Mouse (Mus musculus) liver, adult 2 months (tissue): ENCODE results near the gene Stra8. TPM values are rescaled to one million over a fixed set of nuclear protein-coding genes. Genes with fewer than 3 reads are reported as not detected.

Source experiments
- DNase-seq: peaks from one replicate; pipeline ENCODE4 v3.0.0-alpha.2; 2011; ENCODE audit warnings: low read depth, low spot score; ENCODE audit errors: extremely low read depth
- H3K27ac ChIP-seq: fragments of 200-500 bp; replicated peaks from 2 replicates; pipeline ENCODE4 v1.5.1; 2012; ENCODE audit warnings: low read depth, mild to moderate bottlenecking, control low read depth, inconsistent platforms, low read length; ENCODE audit not compliant: insufficient read depth
- H3K27me3 ChIP-seq: fragments of 200-500 bp; 2 replicates; pipeline ENCODE4 v1.6.1; 2012; ENCODE audit warnings: mild to moderate bottlenecking, moderate library complexity, low read length, inconsistent platforms; ENCODE audit not compliant: control insufficient read depth, insufficient read depth
- H3K36me3 ChIP-seq: fragments of 200-500 bp; 2 replicates; pipeline ENCODE4 v1.6.1; 2012; ENCODE audit warnings: low read length, inconsistent platforms; ENCODE audit not compliant: control insufficient read depth, insufficient read depth
- H3K4me1 ChIP-seq: fragments of 200-500 bp; 2 replicates; pipeline ENCODE4 v1.6.1; 2011; ENCODE audit warnings: low read length; ENCODE audit not compliant: control insufficient read depth, insufficient read depth
- H3K4me3 ChIP-seq: fragments of 200-500 bp; 2 replicates; pipeline ENCODE4 v1.5.1; 2011; ENCODE audit warnings: low read depth, mild to moderate bottlenecking, control low read depth, low read length, moderate library complexity; ENCODE audit not compliant: insufficient read depth
- H3K79me2 ChIP-seq: fragments of 200-500 bp; 2 replicates; pipeline ENCODE4 v1.6.1; 2012; ENCODE audit warnings: inconsistent platforms, mild to moderate bottlenecking, low read length, moderate library complexity; ENCODE audit not compliant: control insufficient read depth, insufficient read depth
- H3K9ac ChIP-seq: fragments of 200-500 bp; 2 replicates; pipeline ENCODE4 v1.6.1; 2012; ENCODE audit warnings: low read depth, mild to moderate bottlenecking, control low read depth, inconsistent platforms, low read length
- CTCF ChIP-seq: fragments of 200-500 bp; IDR thresholded peaks from 2 replicates; pipeline ENCODE4 v1.5.1; 2011; ENCODE audit warnings: low read depth, low read length, control low read depth
- POLR2A ChIP-seq: fragments of 200-500 bp; IDR thresholded peaks from 2 replicates; pipeline ENCODE4 v1.6.1; 2011; ENCODE audit warnings: low read length, control low read depth; ENCODE audit not compliant: insufficient read depth; ENCODE audit errors: extremely low read depth
- WGBS: fragments of 180-500 bp; shearing (Covaris S2); methylation state at CpG from one replicate; pipeline ENCODE4 v1.1.7; 2018; 5-methylcytosine and 5-hydroxymethylcytosine counted together
- polyA plus RNA-seq: library from polyadenylated mRNA; depleted of rRNA; stranded (reverse); fragments of >200 nt; gene quantifications from 2 replicates; pipeline ENCODE4 v1.2.3, GENCODE M21; 2012; rRNA removed
- total RNA-seq: library from RNA; depleted of rRNA; stranded (reverse); fragments of >200 nt; gene quantifications from 2 replicates; pipeline ENCODE4 v1.2.3, GENCODE M21; 2014; rRNA removed

Gene Stra8
- total and polyA plus RNA-seq, 2 experiments, result not detected

DNA sequence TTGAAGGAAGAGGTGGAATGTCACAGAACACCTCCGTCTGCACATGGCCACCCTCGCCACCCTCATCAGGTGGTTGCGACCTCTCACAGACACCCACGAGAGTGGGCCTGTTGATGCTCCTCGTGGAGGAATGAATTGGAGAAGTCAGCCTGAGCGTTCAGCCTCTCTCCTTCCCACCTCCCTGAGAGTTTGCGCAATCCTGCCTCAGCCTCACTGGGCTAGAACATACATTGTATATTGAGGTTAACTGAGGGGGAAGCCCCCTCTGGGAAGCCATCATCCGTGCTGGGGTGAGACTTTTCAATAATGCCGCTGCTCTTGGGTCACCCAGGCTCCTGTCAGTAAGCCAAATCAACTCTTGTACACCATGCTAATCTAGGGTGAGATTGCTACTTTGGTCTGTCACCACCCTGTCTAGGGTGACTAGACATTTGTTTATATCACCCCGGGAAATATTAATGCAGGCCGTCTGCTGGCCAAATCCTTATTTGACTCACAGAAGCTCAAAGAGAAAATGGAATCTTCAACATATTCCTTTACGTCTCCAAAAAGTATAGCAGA is 67.2 kb downstream of the Stra8 start:
- DNase-seq, result no peak
- WGBS, result 82% methylated on average over 12 of the region's 12 CpGs
- Histone ChIP-seq H3K4me3 (no peak overlapping the region), H3K27ac (no peak overlapping the region), H3K36me3 (no peaks in the 10 kb centered on the region), H3K79me2 (no peaks in the 10 kb centered on the region), H3K27me3 (no peaks in the 10 kb centered on the region), H3K4me1 (no peaks in the 10 kb centered on the region), H3K9ac (no peak overlapping the region)
- no peak for TF ChIP-seq POLR2A
- no peak for TF ChIP-seq CTCF

DNA sequence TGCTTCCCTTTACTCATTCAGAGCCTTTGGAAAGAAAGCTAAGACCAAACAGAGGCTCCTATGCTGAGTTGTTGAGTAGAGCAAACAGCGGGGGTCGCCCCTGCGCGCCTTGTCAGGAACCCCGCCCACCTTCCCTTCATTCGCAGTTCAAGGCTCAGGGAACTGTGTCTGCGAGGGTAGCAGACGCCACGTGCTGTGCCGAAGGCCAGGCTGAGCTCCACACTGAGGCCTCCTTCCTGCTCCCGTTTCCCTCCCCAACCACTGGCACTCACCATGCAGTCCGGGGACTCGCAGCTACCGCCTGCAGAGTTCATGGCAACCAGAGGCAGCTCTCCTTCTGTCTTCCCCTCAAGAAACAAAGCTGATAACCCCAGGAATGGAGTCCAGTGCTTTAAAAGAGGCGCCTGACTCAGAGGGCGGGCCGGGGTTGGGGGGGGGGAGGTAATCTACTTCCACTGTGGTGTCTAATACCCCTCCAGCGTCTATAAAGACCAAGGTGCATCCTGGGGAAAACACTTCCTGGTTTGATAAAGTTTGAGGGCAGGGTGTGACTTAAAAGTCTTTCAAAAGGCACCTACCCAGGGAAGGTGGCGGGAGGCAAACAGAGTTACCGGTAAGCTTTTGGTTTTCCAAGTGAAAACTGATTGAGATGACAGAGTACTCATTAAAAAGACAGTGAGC is 68.3 kb downstream of the Stra8 start, which contains the start of gene Slc23a4:
Gene Slc23a4 (minus strand): TSS at position 324 of the 681 bp plus-strand sequence.
- no peak within 1 kb of the TSS for H3K4me3 ChIP-seq
- no peaks in the 10 kb centered on the region for H3K27me3 ChIP-seq
- DNase-seq, result no peak
- H3K27ac ChIP-seq, result no peak within 1 kb of the TSS
- 19% methylated on average over 20 of the region's 20 CpGs for WGBS
- no peaks in the 10 kb centered on the region for H3K4me1 ChIP-seq
- no peaks in the 10 kb centered on the region for H3K36me3 ChIP-seq
- no peaks in the 10 kb centered on the region for H3K79me2 ChIP-seq
- TF ChIP-seq POLR2A, result no peak
- no peak for TF ChIP-seq CTCF
- H3K9ac ChIP-seq, result no peak within 1 kb of the TSS

Other genes starting within 250 kb of the Stra8 start
- gene Agbl3, start 139.7 kb upstream of the Stra8 start, total RNA-seq, result 8.4 and 8.6 TPM in 2 replicates
- 2.2 and 2.3 TPM in 2 replicates for gene Agbl3, start 139.7 kb upstream of the Stra8 start, polyA plus RNA-seq
- gene Tmem140, start 57.0 kb upstream of the Stra8 start, total RNA-seq, result 31.9 and 37.9 TPM in 2 replicates
- gene Tmem140, start 57.0 kb upstream of the Stra8 start, polyA plus RNA-seq, result 19.1 and 20.1 TPM in 2 replicates
- 2.0 and 3.0 TPM in 2 replicates for gene Cyren, start 42.1 kb upstream of the Stra8 start, total RNA-seq
- 2.7 and 3.2 TPM in 2 replicates for gene Cyren, start 42.1 kb upstream of the Stra8 start, polyA plus RNA-seq
- 9.5 and 14.9 TPM in 2 replicates for gene Wdr91, start 9.3 kb upstream of the Stra8 start, total RNA-seq
- 23.4 and 28.0 TPM in 2 replicates for gene Wdr91, start 9.3 kb upstream of the Stra8 start, polyA plus RNA-seq
- gene Slc23a4, start 68.2 kb downstream of the Stra8 start, total RNA-seq, result not detected in 2 replicates
- gene Slc23a4, start 68.2 kb downstream of the Stra8 start, polyA plus RNA-seq, result 0.22 TPM in 1 of 2 replicates, not detected in the other
- gene Cnot4, start 213.6 kb downstream of the Stra8 start, total RNA-seq, result 8.1 and 8.5 TPM in 2 replicates
- gene Cnot4, start 213.6 kb downstream of the Stra8 start, polyA plus RNA-seq, result 4.6 and 5.4 TPM in 2 replicates